Mouse (Mus musculus): ENCODE results near the gene Tdrkh. TPM values are rescaled to one million over a fixed set of nuclear protein-coding genes. Genes with fewer than 3 reads are reported as not detected.

Tdrkh gene
- polyA plus RNA-seq, 1 experiment = 12.3 TPM

DNA sequence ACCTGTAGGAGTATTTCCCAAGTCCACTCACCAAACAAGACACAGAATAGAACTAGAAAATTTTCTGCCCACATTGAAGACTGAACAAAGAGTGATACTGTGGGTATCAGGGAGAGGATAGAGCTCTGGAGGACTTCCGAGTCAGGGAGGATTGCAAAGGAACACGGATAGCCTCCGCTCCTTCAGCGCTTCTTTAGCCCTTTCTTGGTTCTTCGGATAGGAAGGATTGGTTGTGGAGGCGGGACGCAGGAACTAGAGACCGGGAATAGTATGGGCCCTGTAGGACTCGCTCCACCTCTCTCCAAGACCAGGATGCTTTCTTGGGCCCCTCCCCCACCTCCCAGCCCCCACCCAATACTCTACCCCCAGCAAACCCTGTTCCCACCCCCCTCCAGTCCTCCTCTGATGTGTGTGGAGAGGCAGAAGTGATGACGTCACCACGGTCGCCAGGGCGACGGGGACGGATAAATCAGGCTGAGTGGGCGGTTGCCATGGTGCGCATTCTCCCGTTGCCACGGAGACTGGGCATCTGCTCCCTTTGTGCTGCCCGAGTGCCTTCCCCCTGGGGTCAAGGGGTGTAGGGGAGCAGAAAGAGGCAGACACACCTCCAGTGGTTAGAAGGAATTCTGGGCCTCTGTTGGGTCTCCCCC, 70.8 kb downstream of the Tdrkh start:
- Histone ChIP-seq H3K36me3 (ENCODE audit: control insufficient read depth, insufficient read depth, low read length, poor library complexity, severe bottlenecking) (no peaks in the 10 kb centered on the region), H3K9ac (ENCODE audit: low read depth, poor library complexity, severe bottlenecking) (no peak overlapping the region), H3K4me3 (ENCODE audit: low read depth, low read length) (no peak overlapping the region), H3K4me1 (ENCODE audit: control insufficient read depth, insufficient read depth, low read length) (peaks cover 3% of the 10 kb centered on the region), H3K27ac (ENCODE audit: insufficient read depth, low read length) (no peak overlapping the region), H3K9me3 (replicated peaks; ENCODE audit: control insufficient read depth, insufficient read depth, low read length, poor library complexity, severe bottlenecking) (no peaks in the 10 kb centered on the region), H3K27me3 (ENCODE audit: control insufficient read depth, insufficient read depth, low read length, poor library complexity, severe bottlenecking) (no peaks in the 10 kb centered on the region)
- no peak for TF ChIP-seq POLR2A (IDR thresholded peaks at IDR 0.05; ENCODE audit: insufficient read depth, low read length)

Other genes starting within 250 kb of the Tdrkh start
- not detected in 2 replicates for gene Gm10696, start 235.1 kb upstream of the Tdrkh start, polyA plus RNA-seq (2011; ENCODE audit: insufficient read depth, insufficient read length, low read depth, missing spikeins)
- gene Gm5286, start 216.6 kb upstream of the Tdrkh start, polyA plus RNA-seq (2011; ENCODE audit: insufficient read depth, insufficient read length, low read depth, missing spikeins) = not detected in 2 replicates
- not detected in 2 replicates for gene Gm4778, start 149.2 kb upstream of the Tdrkh start, polyA plus RNA-seq (2011; ENCODE audit: insufficient read depth, insufficient read length, low read depth, missing spikeins)
- gene Them4, start 103.2 kb upstream of the Tdrkh start, polyA plus RNA-seq (2011; ENCODE audit: insufficient read depth, insufficient read length, low read depth, missing spikeins) = 5.3 and 5.6 TPM in 2 replicates
- gene Them5, start 71.2 kb upstream of the Tdrkh start, polyA plus RNA-seq (2011; ENCODE audit: insufficient read depth, insufficient read length, low read depth, missing spikeins) = 0.48 and 0.90 TPM in 2 replicates
- not detected in 2 replicates for gene C2cd4d, start 50.8 kb upstream of the Tdrkh start, polyA plus RNA-seq (2011; ENCODE audit: insufficient read depth, insufficient read length, low read depth, missing spikeins)
- gene Rorc, start 40.5 kb upstream of the Tdrkh start, polyA plus RNA-seq (2011; ENCODE audit: insufficient read depth, insufficient read length, low read depth, missing spikeins) = 0.59 and 0.66 TPM in 2 replicates
- gene Lingo4, start 14.8 kb upstream of the Tdrkh start, polyA plus RNA-seq (2011; ENCODE audit: insufficient read depth, insufficient read length, low read depth, missing spikeins) = 0.33 TPM in 1 of 2 replicates, not detected in the other
- 31.3 and 32.3 TPM in 2 replicates for gene Mrpl9, start 30.0 kb downstream of the Tdrkh start, polyA plus RNA-seq (2011; ENCODE audit: insufficient read depth, insufficient read length, low read depth, missing spikeins)
- gene Oaz3, start 30.6 kb downstream of the Tdrkh start, polyA plus RNA-seq (2011; ENCODE audit: insufficient read depth, insufficient read length, low read depth, missing spikeins) = 0.56 and 0.91 TPM in 2 replicates
- not detected in 2 replicates for gene Celf3, start 65.0 kb downstream of the Tdrkh start, polyA plus RNA-seq (2011; ENCODE audit: insufficient read depth, insufficient read length, low read depth, missing spikeins)
- gene Riiad1, start 67.1 kb downstream of the Tdrkh start, polyA plus RNA-seq (2011; ENCODE audit: insufficient read depth, insufficient read length, low read depth, missing spikeins) = 2.5 TPM in 1 of 2 replicates, not detected in the other
- gene Snx27, start 169.4 kb downstream of the Tdrkh start, polyA plus RNA-seq (2011; ENCODE audit: insufficient read depth, insufficient read length, low read depth, missing spikeins) = 53.1 and 60.2 TPM in 2 replicates
- gene Gm10972, start 229.8 kb downstream of the Tdrkh start, polyA plus RNA-seq (2011; ENCODE audit: insufficient read depth, insufficient read length, low read depth, missing spikeins) = not detected in 2 replicates
- gene Tuft1, start 245.6 kb downstream of the Tdrkh start, polyA plus RNA-seq (2011; ENCODE audit: insufficient read depth, insufficient read length, low read depth, missing spikeins) = 18.4 and 21.5 TPM in 2 replicates